Mouse (Mus musculus) lung, embryonic 15.5 days (tissue): ENCODE data around the gene Rmnd5b. TPM values are rescaled to one million over a fixed set of nuclear protein-coding genes. Genes with fewer than 3 reads are reported as not detected.

Source experiments
- ATAC-seq: fragments of 200-750 bp; cut with Nextera tagmentation; 2 replicates; pipeline ENCODE4 v1.8.0; 2017; ENCODE audit warnings: moderate number of reproducible peaks, borderline replicate concordance; ENCODE audit not compliant: low FRiP score, low TSS enrichment; ENCODE audit errors: extremely low read depth
- H3K27ac ChIP-seq: fragments of 300-500 bp; sonication (generic); 2 replicates; pipeline ENCODE4 v1.5.1; 2015; ENCODE audit warnings: moderate library complexity, mild to moderate bottlenecking, inconsistent platforms
- H3K27me3 ChIP-seq: fragments of 300-500 bp; sonication (generic); 2 replicates; pipeline ENCODE4 v1.6.1; 2015; ENCODE audit warnings: inconsistent platforms
- H3K36me3 ChIP-seq: fragments of 300-500 bp; sonication (generic); 2 replicates; pipeline ENCODE4 v1.6.1; 2015; ENCODE audit warnings: inconsistent platforms
- H3K4me1 ChIP-seq: fragments of 300-500 bp; sonication (generic); 2 replicates; pipeline ENCODE4 v1.6.1; 2015; ENCODE audit warnings: inconsistent platforms
- H3K4me2 ChIP-seq: fragments of 300-500 bp; sonication (generic); 2 replicates; pipeline ENCODE4 v1.6.1; 2015; ENCODE audit warnings: inconsistent platforms, mild to moderate bottlenecking, moderate library complexity
- H3K4me3 ChIP-seq: fragments of 300-500 bp; sonication (generic); 2 replicates; pipeline ENCODE4 v1.5.1; 2015; ENCODE audit warnings: mild to moderate bottlenecking, inconsistent platforms
- H3K9ac ChIP-seq: fragments of 300-500 bp; sonication (generic); 2 replicates; pipeline ENCODE4 v1.6.1; 2015; ENCODE audit warnings: inconsistent platforms
- H3K9me3 ChIP-seq: fragments of 300-500 bp; sonication (generic); 2 replicates; pipeline ENCODE4 v1.6.1; 2016; ENCODE audit warnings: inconsistent platforms
- whole genome bisulfite sequencing: fragments of 180-500 bp; shearing (Covaris S2); methylation state at CpG from one replicate; pipeline ENCODE4 v1.1.7; 2015; 5-methylcytosine and 5-hydroxymethylcytosine counted together
- polyA plus RNA-seq: library from polyadenylated mRNA; unstranded; fragments of >200 nt; fragmentation: Nextera tagmentation; extraction: Ambion mirVana; gene quantifications from 2 replicates; pipeline ENCODE4 v1.2.1, GENCODE M21; 2015

Gene Rmnd5b
- polyA plus RNA-seq, 1 experiment from 2014 or later: 43.8 TPM

DNA sequence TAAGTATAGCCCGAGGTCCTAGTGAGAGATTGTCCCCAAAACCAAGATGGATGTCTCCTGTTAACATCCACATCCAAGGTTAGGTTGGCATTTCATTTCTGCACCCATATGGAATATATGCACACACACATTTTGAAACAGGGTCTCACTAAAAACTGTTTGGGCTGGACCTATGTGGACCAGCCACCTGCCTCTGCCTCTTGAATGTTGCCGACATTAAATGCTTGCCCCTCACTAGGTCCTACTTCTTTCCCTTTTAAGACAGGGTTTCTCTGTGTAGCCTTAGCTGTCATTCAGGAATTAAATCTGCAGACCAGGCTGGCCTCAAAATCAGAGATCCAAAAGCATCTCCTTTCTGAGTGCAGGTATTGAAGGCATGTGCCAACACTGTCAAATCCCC is 38.1 kb downstream of the Rmnd5b start:
- H3K9ac ChIP-seq: no peak overlapping the region
- H3K27me3 ChIP-seq: no peaks in the 10 kb centered on the region
- no peak for ATAC-seq
- no peaks in the 10 kb centered on the region for H3K9me3 ChIP-seq
- H3K4me2 ChIP-seq: no peak overlapping the region
- H3K27ac ChIP-seq: no peak overlapping the region
- H3K4me3 ChIP-seq: no peak overlapping the region
- peaks cover 5% of the 10 kb centered on the region; the same call in 1 of the 2 replicates for H3K4me1 ChIP-seq
- H3K36me3 ChIP-seq: peaks cover 97% of the 10 kb centered on the region
- WGBS: 60% methylated on average over 2 of the region's 2 CpGs

DNA sequence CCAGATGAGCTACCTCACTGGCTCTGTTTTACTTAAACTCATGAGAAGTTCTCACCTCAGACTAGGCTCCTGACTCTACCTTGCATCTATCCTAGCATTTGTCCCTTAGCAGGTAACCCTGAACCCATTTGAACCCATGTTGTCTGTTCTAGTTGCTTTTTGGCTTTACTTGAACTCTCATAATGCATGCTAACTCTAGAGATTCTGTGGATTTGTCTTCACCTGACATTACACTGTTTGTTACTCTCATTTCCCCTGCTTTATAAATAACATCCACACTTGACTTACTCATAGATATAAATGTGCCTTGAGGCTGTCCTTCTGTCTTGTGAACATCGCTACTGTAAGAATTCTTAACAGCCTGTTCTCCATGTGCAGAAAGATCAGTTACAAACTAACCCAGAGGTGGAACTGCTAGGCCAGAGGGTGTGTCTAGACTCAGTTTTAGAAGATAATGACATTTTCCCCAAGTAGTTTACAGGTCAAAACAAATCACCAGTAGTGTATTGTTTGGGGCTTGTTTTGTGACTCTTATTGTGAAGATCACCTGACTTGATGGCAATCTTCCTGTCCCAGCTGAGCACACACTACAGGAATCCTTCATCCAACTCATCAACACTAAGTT is 40.1 kb downstream of the Rmnd5b start:
- Histone ChIP-seq H3K9me3 (no peaks in the 10 kb centered on the region), H3K27ac (no peak overlapping the region), H3K4me1 (no peaks in the 10 kb centered on the region), H3K4me2 (no peak overlapping the region), H3K36me3 (peaks cover 96% of the 10 kb centered on the region), H3K27me3 (no peaks in the 10 kb centered on the region), H3K9ac (no peak overlapping the region), H3K4me3 (no peak overlapping the region)
- 88% methylated on average over 1 of the region's 1 CpGs for WGBS
- no peak for ATAC-seq

GRCm38 (mm10) chr11:51594715-51595350 is 40.9 kb downstream of the Rmnd5b start:
- Histone ChIP-seq H3K4me2 (no peak overlapping the region), H3K4me3 (no peak overlapping the region), H3K9me3 (no peaks in the 10 kb centered on the region), H3K36me3 (peaks cover 95% of the 10 kb centered on the region), H3K4me1 (no peaks in the 10 kb centered on the region), H3K9ac (no peak overlapping the region), H3K27ac (no peak overlapping the region), H3K27me3 (no peaks in the 10 kb centered on the region)
- WGBS: 56% methylated on average over 3 of the region's 3 CpGs
- no peak for ATAC-seq

- no peak overlapping the region for H3K27ac ChIP-seq
- H3K36me3 ChIP-seq: peaks cover 95% of the 10 kb centered on the region
- no peak overlapping the region for H3K4me3 ChIP-seq
- no peaks in the 10 kb centered on the region for H3K4me1 ChIP-seq
- H3K9me3 ChIP-seq: no peaks in the 10 kb centered on the region
- 87% methylated on average over 6 of the region's 6 CpGs for WGBS
- ATAC-seq: no peak
- no peak overlapping the region for H3K9ac ChIP-seq
- H3K4me2 ChIP-seq: no peak overlapping the region
- H3K27me3 ChIP-seq: no peaks in the 10 kb centered on the region
Measured at GRCm38 (mm10) chr11:51593849-51594248, 41.8 kb downstream of the Rmnd5b start.

DNA sequence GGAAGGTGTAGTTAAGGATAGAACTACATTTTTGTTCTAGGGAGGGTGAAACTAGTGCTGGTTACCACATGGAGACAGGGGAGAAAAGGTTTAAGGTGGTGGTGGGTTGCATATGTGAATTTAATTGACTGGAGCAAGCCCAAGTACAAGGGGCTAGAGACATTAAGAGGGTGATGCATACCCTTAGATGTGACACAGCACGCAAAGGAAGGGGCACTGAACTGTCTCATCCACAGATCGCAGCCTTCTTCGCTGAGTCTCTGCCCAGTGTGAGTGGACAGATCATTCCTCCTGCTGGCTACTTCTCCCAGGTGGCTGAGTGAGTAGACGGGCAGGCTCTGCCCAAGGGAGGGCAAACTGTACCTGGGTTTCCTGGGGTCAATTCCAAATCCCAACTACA is 42.3 kb downstream of the Rmnd5b start:
- H3K4me3 ChIP-seq: no peak overlapping the region
- H3K27ac ChIP-seq: no peak overlapping the region
- H3K4me2 ChIP-seq: no peak overlapping the region
- WGBS: 86% methylated on average over 4 of the region's 4 CpGs
- ATAC-seq: no peak
- H3K9me3 ChIP-seq: no peaks in the 10 kb centered on the region
- H3K4me1 ChIP-seq: no peaks in the 10 kb centered on the region
- peaks cover 94% of the 10 kb centered on the region for H3K36me3 ChIP-seq
- H3K9ac ChIP-seq: no peak overlapping the region
- no peaks in the 10 kb centered on the region for H3K27me3 ChIP-seq

DNA sequence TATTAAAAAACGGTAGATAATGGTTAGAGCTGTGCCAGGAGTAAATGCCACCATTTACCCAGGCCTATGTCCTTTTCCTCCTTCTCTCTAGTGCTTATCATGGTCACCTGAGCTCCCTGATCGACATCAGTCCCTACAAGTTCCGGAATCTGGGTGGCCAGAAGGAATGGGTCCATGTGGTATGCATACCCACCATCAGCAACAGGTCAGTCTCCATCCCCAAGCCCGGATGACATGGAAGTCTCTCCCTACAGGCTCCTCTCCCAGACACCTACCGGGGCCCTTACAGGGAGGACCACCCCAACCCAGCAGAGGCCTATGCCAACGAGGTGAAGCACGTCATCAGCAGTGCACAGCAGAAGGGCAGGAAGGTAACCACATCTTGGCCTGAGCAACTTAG is 43.8 kb downstream of the Rmnd5b start:
- Histone ChIP-seq H3K36me3 (peaks cover 94% of the 10 kb centered on the region), H3K4me1 (no peaks in the 10 kb centered on the region), H3K9me3 (no peaks in the 10 kb centered on the region), H3K27ac (no peak overlapping the region), H3K4me2 (no peak overlapping the region), H3K4me3 (no peak overlapping the region), H3K9ac (no peak overlapping the region), H3K27me3 (no peaks in the 10 kb centered on the region)
- ATAC-seq: no peak
- 87% methylated on average over 7 of the region's 7 CpGs for WGBS

- Histone ChIP-seq H3K9ac (no peak overlapping the region), H3K27me3 (no peaks in the 10 kb centered on the region), H3K4me3 (no peak overlapping the region), H3K36me3 (peaks cover 87% of the 10 kb centered on the region), H3K27ac (no peak overlapping the region), H3K4me2 (no peak overlapping the region), H3K9me3 (no peaks in the 10 kb centered on the region), H3K4me1 (no peaks in the 10 kb centered on the region; the same call in 1 of the 2 replicates)
- WGBS: 30% methylated on average over 7 of the region's 7 CpGs
- ATAC-seq: no peak
Measured at GRCm38 (mm10) chr11:51591168-51591567, 44.5 kb downstream of the Rmnd5b start.

DNA sequence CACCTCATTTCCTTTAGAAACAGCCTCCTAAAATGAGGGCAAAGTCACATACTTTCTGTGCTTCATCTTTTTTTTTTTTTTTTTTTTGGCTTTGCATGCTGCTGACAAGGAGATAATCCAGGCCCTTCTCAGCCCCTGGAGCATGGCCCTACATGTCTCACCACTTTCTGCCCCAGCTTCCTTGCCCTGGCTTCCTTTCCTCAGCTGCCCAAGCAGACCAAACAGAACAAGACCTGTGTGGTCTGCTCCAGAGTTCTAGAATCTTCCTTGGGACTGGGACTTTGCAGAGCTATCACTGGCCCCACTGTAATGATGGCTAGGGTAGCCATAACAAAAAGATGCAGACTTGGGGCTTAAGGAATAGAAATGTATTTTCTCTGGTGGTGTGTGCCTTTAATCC is 45.7 kb downstream of the Rmnd5b start:
- Histone ChIP-seq H3K4me3 (no peak overlapping the region), H3K27me3 (no peaks in the 10 kb centered on the region), H3K27ac (no peak overlapping the region), H3K9me3 (no peaks in the 10 kb centered on the region), H3K4me1 (peaks cover 11% of the 10 kb centered on the region), H3K9ac (no peak overlapping the region), H3K4me2 (no peak overlapping the region), H3K36me3 (peaks cover 75% of the 10 kb centered on the region)
- no peak for ATAC-seq

GRCm38 (mm10) chr11:51588833-51589232 is 46.9 kb downstream of the Rmnd5b start:
- no peak overlapping the region for H3K27ac ChIP-seq
- no peak for ATAC-seq
- H3K4me2 ChIP-seq: no peak overlapping the region
- H3K4me3 ChIP-seq: no peak overlapping the region
- peaks cover 66% of the 10 kb centered on the region for H3K36me3 ChIP-seq
- H3K4me1 ChIP-seq: peaks cover 15% of the 10 kb centered on the region
- H3K9ac ChIP-seq: no peak overlapping the region
- H3K9me3 ChIP-seq: no peaks in the 10 kb centered on the region
- no peaks in the 10 kb centered on the region for H3K27me3 ChIP-seq
- 90% methylated on average over 3 of the region's 3 CpGs for WGBS

DNA sequence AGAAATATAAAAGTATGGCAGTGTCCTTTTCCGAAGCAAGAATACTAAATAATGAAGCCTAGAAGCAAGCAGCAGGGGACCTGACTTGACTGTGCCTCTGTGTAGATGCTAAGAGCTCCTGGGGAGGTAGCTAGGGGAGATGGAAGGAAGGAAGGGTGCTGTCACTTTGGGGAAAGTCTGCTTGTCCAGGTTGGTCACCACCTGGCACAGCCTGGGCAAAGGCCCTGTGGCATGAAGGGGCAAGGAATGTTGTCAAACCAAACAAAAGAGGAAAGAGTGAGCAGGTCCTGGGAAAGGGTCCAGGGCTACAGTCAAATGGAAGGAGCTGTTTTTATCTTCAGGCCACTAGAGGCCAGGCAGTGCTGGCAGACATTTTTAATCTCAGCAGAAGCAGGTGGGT is 48.6 kb downstream of the Rmnd5b start:
- H3K4me1 ChIP-seq: peaks cover 19% of the 10 kb centered on the region
- no peaks in the 10 kb centered on the region for H3K27me3 ChIP-seq
- no peak overlapping the region for H3K4me3 ChIP-seq
- 91% methylated on average over 1 of the region's 1 CpGs for WGBS
- no peak overlapping the region for H3K27ac ChIP-seq
- H3K4me2 ChIP-seq: no peak overlapping the region
- H3K36me3 ChIP-seq: peaks cover 49% of the 10 kb centered on the region
- no peaks in the 10 kb centered on the region for H3K9me3 ChIP-seq
- no peak overlapping the region for H3K9ac ChIP-seq
- ATAC-seq: no peak

DNA sequence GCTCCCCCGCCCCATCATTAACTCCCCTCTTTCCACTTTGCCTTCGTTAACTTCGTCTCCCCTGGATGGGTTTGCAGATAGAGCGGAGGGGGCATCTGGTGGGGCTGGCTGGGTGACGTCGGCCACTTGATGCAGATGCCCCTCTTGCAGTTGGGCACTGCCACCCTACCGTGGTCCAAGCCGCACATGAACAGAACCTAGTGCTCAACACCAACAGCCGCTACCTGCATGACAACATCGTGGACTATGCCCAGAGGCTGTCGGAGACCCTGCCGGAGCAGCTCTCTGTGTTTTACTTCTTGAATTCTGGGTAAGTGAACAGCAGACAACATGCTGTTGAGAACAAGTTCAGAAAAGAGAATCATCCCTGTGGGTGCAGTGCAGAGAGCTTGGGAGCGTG is 49.3 kb downstream of the Rmnd5b start:
- peaks cover 43% of the 10 kb centered on the region for H3K36me3 ChIP-seq
- no peak overlapping the region for H3K4me3 ChIP-seq
- WGBS: 88% methylated on average over 13 of the region's 13 CpGs
- H3K27ac ChIP-seq: no peak overlapping the region
- no peak overlapping the region for H3K4me2 ChIP-seq
- no peaks in the 10 kb centered on the region for H3K27me3 ChIP-seq
- peaks cover 19% of the 10 kb centered on the region for H3K4me1 ChIP-seq
- H3K9me3 ChIP-seq: no peaks in the 10 kb centered on the region
- no peak overlapping the region for H3K9ac ChIP-seq
- no peak for ATAC-seq

- Histone ChIP-seq H3K4me3 (peak overlapping the region; percentile 81), H3K4me1 (peaks cover 19% of the 10 kb centered on the region), H3K9ac (peak overlapping the region; percentile 84), H3K27ac (peak overlapping the region; percentile 93), H3K4me2 (peak overlapping the region; percentile 86), H3K36me3 (peaks cover 36% of the 10 kb centered on the region), H3K27me3 (no peaks in the 10 kb centered on the region), H3K9me3 (no peaks in the 10 kb centered on the region)
- ATAC-seq: no peak
- WGBS: 52% methylated on average over 8 of the region's 8 CpGs
Measured at GRCm38 (mm10) chr11:51585608-51586252, 50.0 kb downstream of the Rmnd5b start.
